Mouse (Mus musculus) CH12.LX (cell line): Measurements from ENCODE around the gene Cd320. TPM values are rescaled to one million over a fixed set of nuclear protein-coding genes. Genes with fewer than 3 reads are reported as not detected.
A peak's percentile ranks its signal among the peaks of the same experiment; 100 is the strongest.
"Not testable (repeated sequence)": the region's sequence is repeated elsewhere in the genome, so short reads cannot be mapped to it uniquely, and the experiment has no call there.

Experiments used
- DNase-seq: peaks from one replicate; pipeline ENCODE4 v3.0.0-alpha.2; 2013; ENCODE audit errors: extremely low read depth
- H3K27ac ChIP-seq: 2 replicates; pipeline ENCODE4 v1.5.1; 2012; ENCODE audit warnings: low read depth, mild to moderate bottlenecking, control low read depth, moderate library complexity; ENCODE audit not compliant: insufficient read depth
- H3K27me3 ChIP-seq: replicated peaks from 2 replicates; pipeline ENCODE3; 2012; ENCODE audit warnings: inconsistent platforms
- H3K36me3 ChIP-seq, 2 experiments: replicated peaks in 1 of 2; 2 replicates each; pipeline versions ENCODE3 to v1.6.1; 2012; ENCODE audit warnings: inconsistent platforms in 1 of 2, low read length in 1 of 2, mild to moderate bottlenecking in 1 of 2, mixed read lengths in 1 of 2, moderate library complexity in 1 of 2; ENCODE audit not compliant: control insufficient read depth in 1 of 2, insufficient read depth in 1 of 2
- H3K4me1 ChIP-seq, 2 experiments: 2 replicates each; pipeline ENCODE4 v1.6.1; 2012; ENCODE audit warnings: inconsistent platforms in 1 of 2, moderate library complexity in 1 of 2; ENCODE audit not compliant: insufficient read depth in 2 of 2, control insufficient read depth in 1 of 2
- H3K4me2 ChIP-seq: 2 replicates; pipeline ENCODE4 v1.6.1; 2012; ENCODE audit warnings: low read depth, mild to moderate bottlenecking, control low read depth; ENCODE audit not compliant: poor library complexity, insufficient read depth, severe bottlenecking
- H3K4me3 ChIP-seq, 3 experiments: fragments of 150-350 bp in 1 of 3; sonication (generic) in 1 of 3; replicated peaks in 1 of 3; 2 replicates each; pipeline versions ENCODE3 to v1.5.1; 2011 to 2012; ENCODE audit warnings: low read depth in 2 of 3, low read length in 2 of 3, mild to moderate bottlenecking in 2 of 3, moderate library complexity in 2 of 3, control low read depth in 1 of 3, improper control_type of control experiment in 1 of 3, inconsistent platforms in 1 of 3, mixed read lengths in 1 of 3; ENCODE audit not compliant: poor library complexity in 1 of 3
- H3K79me2 ChIP-seq: replicated peaks from 2 replicates; pipeline ENCODE4 v1.6.1; 2012; ENCODE audit warnings: mild to moderate bottlenecking, moderate library complexity; ENCODE audit not compliant: control insufficient read depth, poor library complexity, insufficient read depth, severe bottlenecking; ENCODE audit errors: extremely low read depth
- H3K9ac ChIP-seq: 2 replicates; pipeline ENCODE4 v1.6.1; 2012; ENCODE audit warnings: low read depth, mild to moderate bottlenecking, control low read depth, moderate library complexity; ENCODE audit not compliant: insufficient read depth
- H3K9me3 ChIP-seq: replicated peaks from 2 replicates; pipeline ENCODE3; 2012; ENCODE audit warnings: low read length, inconsistent platforms, mixed read lengths
- BHLHE40 ChIP-seq: IDR thresholded peaks from 2 replicates; pipeline ENCODE4 v1.6.1; 2011; ENCODE audit warnings: mild to moderate bottlenecking, low read depth, low read length, improper control_type of control experiment
- CHD1 ChIP-seq: IDR thresholded peaks from 2 replicates; pipeline ENCODE4 v1.6.1; 2012; ENCODE audit warnings: low read depth, low read length, improper control_type of control experiment, inconsistent platforms
- CHD2 ChIP-seq: IDR thresholded peaks from 2 replicates; pipeline ENCODE4 v1.6.1; 2011; ENCODE audit warnings: low read length, improper control_type of control experiment
- CTCF ChIP-seq, 2 experiments: IDR thresholded peaks in 1 of 2; conservative IDR thresholded peaks in 1 of 2; 2 replicates each; pipeline ENCODE4 v1.5.1; 2011 to 2012; ENCODE audit warnings: low read depth in 2 of 2, low read length in 2 of 2, improper control_type of control experiment in 1 of 2, inconsistent platforms in 1 of 2, mild to moderate bottlenecking in 1 of 2, moderate library complexity in 1 of 2
- E2F4 ChIP-seq: IDR thresholded peaks from 2 replicates; pipeline ENCODE4 v1.6.1; 2011; ENCODE audit warnings: low read depth, low read length, improper control_type of control experiment; ENCODE audit not compliant: insufficient replicate concordance
- EP300 ChIP-seq: IDR thresholded peaks from 2 replicates; pipeline ENCODE4 v1.6.1; 2011; ENCODE audit warnings: low read length, improper control_type of control experiment
- ETS1 ChIP-seq: conservative IDR thresholded peaks from 2 replicates; pipeline ENCODE4 v1.6.1; 2012; ENCODE audit warnings: low read depth, mild to moderate bottlenecking, inconsistent platforms, low read length, improper control_type of control experiment, moderate library complexity
- GABPA ChIP-seq: IDR thresholded peaks from 2 replicates; pipeline ENCODE4 v1.6.1; 2012; ENCODE audit warnings: low read depth, low read length, improper control_type of control experiment, inconsistent platforms; ENCODE audit not compliant: insufficient replicate concordance
- HCFC1 ChIP-seq: IDR thresholded peaks from 2 replicates; pipeline ENCODE4 v1.6.1; 2012; ENCODE audit warnings: low read depth, mild to moderate bottlenecking, inconsistent platforms, low read length, improper control_type of control experiment
- IRF4 ChIP-seq: IDR thresholded peaks from 2 replicates; pipeline ENCODE4 v1.6.1; 2014; ENCODE audit warnings: low read depth, mild to moderate bottlenecking, inconsistent platforms, low read length, improper control_type of control experiment
- JUN ChIP-seq: IDR thresholded peaks from 2 replicates; pipeline ENCODE4 v1.6.1; 2011; ENCODE audit warnings: low read depth, mild to moderate bottlenecking, low read length, improper control_type of control experiment, moderate library complexity; ENCODE audit not compliant: insufficient read depth
- JUND ChIP-seq: conservative IDR thresholded peaks from 2 replicates; pipeline ENCODE4 v1.6.1; 2011; ENCODE audit warnings: low read depth, low read length, improper control_type of control experiment
- MAFK ChIP-seq: IDR thresholded peaks from 2 replicates; pipeline ENCODE4 v1.6.1; 2011; ENCODE audit warnings: low read length, improper control_type of control experiment; ENCODE audit not compliant: insufficient replicate concordance
- MAX ChIP-seq: IDR thresholded peaks from 2 replicates; pipeline ENCODE4 v1.6.1; 2011; ENCODE audit warnings: low read length, improper control_type of control experiment
- MEF2A ChIP-seq: IDR thresholded peaks from 2 replicates; pipeline ENCODE4 v1.6.1; 2014; ENCODE audit warnings: low read depth, mild to moderate bottlenecking, inconsistent platforms, low read length, improper control_type of control experiment, borderline replicate concordance
- MXI1 ChIP-seq: IDR thresholded peaks from 2 replicates; pipeline ENCODE4 v1.6.1; 2011; ENCODE audit warnings: mild to moderate bottlenecking, low read depth, low read length, improper control_type of control experiment
- MYC ChIP-seq: IDR thresholded peaks from 2 replicates; pipeline ENCODE4 v1.6.1; 2011; ENCODE audit warnings: low read depth, mild to moderate bottlenecking, improper control_type of control experiment, low read length
- NELFE ChIP-seq: IDR thresholded peaks from 2 replicates; pipeline ENCODE4 v1.6.1; 2011; ENCODE audit warnings: low read depth, low read length, improper control_type of control experiment
- NRF1 ChIP-seq: IDR thresholded peaks from 2 replicates; pipeline ENCODE4 v1.6.1; 2014; ENCODE audit warnings: low read depth, mild to moderate bottlenecking, inconsistent platforms, low read length, improper control_type of control experiment, moderate library complexity
- PAX5 ChIP-seq: IDR thresholded peaks from 2 replicates; pipeline ENCODE4 v1.6.1; 2012; ENCODE audit warnings: low read length, inconsistent platforms, mixed read lengths
- RAD21 ChIP-seq: IDR thresholded peaks from 2 replicates; pipeline ENCODE4 v1.6.1; 2011; ENCODE audit warnings: low read depth, mild to moderate bottlenecking, low read length, improper control_type of control experiment, moderate library complexity
- SIN3A ChIP-seq: IDR thresholded peaks from 2 replicates; pipeline ENCODE4 v1.6.1; 2012; ENCODE audit warnings: low read length, improper control_type of control experiment, inconsistent platforms
- SMC3 ChIP-seq: IDR thresholded peaks from 2 replicates; pipeline ENCODE4 v1.6.1; 2011; ENCODE audit warnings: low read depth, low read length, improper control_type of control experiment
- TBP ChIP-seq: conservative IDR thresholded peaks from 2 replicates; pipeline ENCODE4 v1.6.1; 2011; ENCODE audit warnings: low read depth, low read length, improper control_type of control experiment
- TCF12 ChIP-seq: IDR thresholded peaks from 2 replicates; pipeline ENCODE4 v1.6.1; 2014; ENCODE audit warnings: low read depth, mild to moderate bottlenecking, inconsistent platforms, low read length, improper control_type of control experiment
- UBTF ChIP-seq: IDR thresholded peaks from 2 replicates; pipeline ENCODE4 v1.6.1; 2012; ENCODE audit warnings: low read depth, mild to moderate bottlenecking, inconsistent platforms, low read length, improper control_type of control experiment, moderate library complexity
- USF2 ChIP-seq: conservative IDR thresholded peaks from 2 replicates; pipeline ENCODE4 v1.6.1; 2011; ENCODE audit warnings: low read depth, low read length, improper control_type of control experiment
- ZKSCAN1 ChIP-seq: IDR thresholded peaks from 2 replicates; pipeline ENCODE4 v1.6.1; 2012; ENCODE audit warnings: low read depth, inconsistent platforms, low read length, improper control_type of control experiment, borderline replicate concordance
- ZMIZ1 ChIP-seq: IDR thresholded peaks from 2 replicates; pipeline ENCODE4 v1.6.1; 2012; ENCODE audit warnings: low read depth, mild to moderate bottlenecking, inconsistent platforms, low read length, improper control_type of control experiment
- ZNF384 ChIP-seq: IDR thresholded peaks from 2 replicates; pipeline ENCODE4 v1.6.1; 2012; ENCODE audit warnings: low read depth, low read length, improper control_type of control experiment, inconsistent platforms
- dilution Hi-C: fragments of 300-500 bp; cut with MboI; formaldehyde crosslinking; loops from 2 replicates; pipeline ENCODE4 v1.14.3; 2020; ENCODE audit warnings: low sequenced_read_pairs; ENCODE audit not compliant: extremely low pct_unique_long_range_greater_than_20kb, extremely low pct_ligation_motif_present
- in situ Hi-C: fragments of 300-500 bp; cut with MboI; formaldehyde crosslinking; loops from 3 replicates; pipeline ENCODE4 v1.14.3; 2019; ENCODE audit warnings: low sequenced_read_pairs, low pct_ligation_motif_present, low pct_unique_long_range_greater_than_20kb, mixed read lengths
- polyA plus RNA-seq: library from polyadenylated mRNA; unstranded; fragments of >175 nt; gene quantifications from 2 replicates; pipeline ENCODE4 v1.2.1, GENCODE M21; 2012; ENCODE audit warnings: low read depth; ENCODE audit not compliant: insufficient read length
- total RNA-seq, 2 experiments: library from RNA; depleted of rRNA; stranded (reverse); fragments of 300-350 nt in 1 of 2; fragments of >200 nt in 1 of 2; gene quantifications; 2 replicates each; pipeline ENCODE4 v1.2.3; 2012 to 2014

Gene Cd320
- total and polyA plus RNA-seq, 3 experiments, result 50.9 to 67.1 (median 53.7) TPM

- peak overlapping the region; percentile 98 for H3K9ac ChIP-seq
- H3K4me2 ChIP-seq, result peak overlapping the region; percentile 63
- H3K79me2 ChIP-seq, result peaks cover 51% of the 10 kb centered on the region
- in situ Hi-C loops, H3K27me3 ChIP-seq, H3K27ac ChIP-seq, H3K9me3 ChIP-seq, DNase-seq, dilution Hi-C loops: not testable (repeated sequence)
- 0 out of 2 replicates have a peak, but pooled peaks have one; percentile 35 for TF ChIP-seq SIN3A
- H3K36me3 ChIP-seq, result peaks cover 45 to 72% of the 10 kb centered on the region in 2 experiments
- H3K4me1 ChIP-seq, result peaks cover 12 to 49% of the 10 kb centered on the region in 2 experiments
- H3K4me3 ChIP-seq, result peak overlapping the region; percentile 71 to 86 (median 73)
These were observed 19.7 kb upstream of the Cd320 start for GRCm38 (mm10) chr17:33823171-33823570.

DNA sequence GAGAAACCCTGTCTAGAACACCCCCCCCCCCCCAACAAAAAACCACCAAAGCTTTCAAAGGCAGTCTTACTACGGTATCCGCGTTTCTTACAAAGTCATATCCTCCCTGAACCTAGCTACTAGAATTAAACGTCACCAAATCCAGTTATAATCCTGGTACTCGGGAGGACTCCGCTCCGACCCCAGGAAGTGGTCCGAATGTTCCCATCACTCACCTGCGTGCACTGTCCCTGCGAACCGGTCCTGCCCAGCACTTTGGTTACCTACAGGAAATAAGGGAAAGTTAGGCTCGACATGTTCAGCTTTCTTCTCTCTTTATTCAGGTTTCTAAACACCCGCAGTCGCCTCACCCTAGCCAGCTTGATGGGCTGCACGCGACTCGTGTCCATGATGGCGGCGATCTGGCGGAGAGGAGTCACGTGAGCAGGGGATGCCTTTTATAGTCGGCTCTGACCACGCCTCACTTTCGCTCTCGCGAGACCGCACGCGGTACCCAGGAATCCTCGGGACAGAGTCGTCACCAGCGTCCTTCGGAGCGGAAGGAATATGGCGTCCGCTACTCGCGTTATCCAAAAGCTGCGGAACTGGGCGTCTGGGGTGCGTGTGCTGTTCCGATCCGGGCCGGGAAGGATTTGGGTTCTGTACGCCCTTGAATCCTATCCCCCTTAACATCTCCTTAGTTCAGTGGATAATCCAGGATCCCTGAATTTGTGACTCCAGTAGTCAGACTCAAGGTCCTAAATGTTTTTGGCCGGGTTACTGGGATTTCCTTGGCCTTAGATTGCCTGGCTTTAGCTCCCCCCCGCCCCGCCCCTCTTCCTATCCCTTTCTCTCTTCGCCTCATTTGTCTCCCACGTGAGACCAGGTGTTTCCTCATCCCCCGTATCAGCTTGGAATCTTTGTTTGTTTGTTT lies 18.6 kb upstream of the Cd320 start, which contains the start of the genes Rps28 and Ndufa7:
Gene Rps28, minus strand, starts transcription at position 479 of the 913 bp plus-strand sequence.
Gene Ndufa7, plus strand, starts transcription at position 489 of the 913 bp plus-strand sequence.
- H3K4me1 ChIP-seq, result peaks cover 11 to 49% of the 10 kb centered on the region in 2 experiments
- TF ChIP-seq MAX, result peak; percentile 98
- TF ChIP-seq CTCF (conservative IDR thresholded peaks at IDR 0.05 in 1 of 2, IDR thresholded peaks at IDR 0.05 in 1 of 2; ENCODE audit: low read depth in 2 of 2, low read length in 2 of 2), result no peak
- TF ChIP-seq ZMIZ1, result peak; percentile 90
- TF ChIP-seq PAX5, result no peak
- peak; percentile 88 for TF ChIP-seq HCFC1
- TF ChIP-seq MYC, result peak; percentile 97
- TF ChIP-seq MXI1, result peak; percentile 84
- TF ChIP-seq BHLHE40, result peak; percentile 99
- TF ChIP-seq ETS1, result no peak; the same call in 1 of the 2 replicates
- TF ChIP-seq UBTF, result no peak
- TF ChIP-seq SMC3, result no peak
- no peak for TF ChIP-seq RAD21
- peak; percentile 60 for TF ChIP-seq NRF1
- TF ChIP-seq IRF4, result no peak; the same call in 1 of the 2 replicates
- no peak for TF ChIP-seq CHD1
- 0 out of 2 replicates have a peak, but pooled peaks have one; percentile 43 for TF ChIP-seq MEF2A
- TF ChIP-seq USF2, result peak; percentile 92
- no peak for TF ChIP-seq ZNF384
- TF ChIP-seq TBP, result peak; percentile 98
- TF ChIP-seq NELFE, result peak; percentile 96
- no peak for TF ChIP-seq JUN
- TF ChIP-seq MAFK, result no peak
- TF ChIP-seq TCF12, result peak; percentile 99
- no peak for TF ChIP-seq ZKSCAN1
- TF ChIP-seq CHD2, result peak; percentile 100
- no peak for TF ChIP-seq JUND
- no peak for TF ChIP-seq GABPA
- no peak for TF ChIP-seq SIN3A
- no peak for TF ChIP-seq EP300
- no peak for TF ChIP-seq E2F4

More for the DNA sequence above, 18.6 kb upstream of the Cd320 start, which contains the start of the genes Rps28 and Ndufa7:
- Histone ChIP-seq H3K79me2 (peaks cover 51% of the 10 kb centered on the region), H3K27me3 (no peaks in the 10 kb centered on the region), H3K4me3 (peak within 1 kb of the TSS; percentile 71 to 86 (median 73)), H3K4me2 (peak within 1 kb of the TSS; percentile 80), H3K9me3 (no peaks in the 10 kb centered on the region), H3K9ac (peak within 1 kb of the TSS; percentile 98), H3K36me3 (peaks cover 36 to 71% of the 10 kb centered on the region in 2 experiments), H3K27ac (peak within 1 kb of the TSS; percentile 37; the same call in 1 of the 2 replicates)
- dilution Hi-C loops, result no loop called here
- in situ Hi-C loops, result no loop called here
- peak; percentile 94 for DNase-seq
